Mouse (Mus musculus) erythroid progenitor cell, adult 5-6 weeks (primary cell): ENCODE data around the gene Rhog. TPM values are rescaled to one million over a fixed set of nuclear protein-coding genes. Genes with fewer than 3 reads are reported as not detected.

Experiments
- ATAC-seq: replicated peaks from 2 replicates; pipeline ENCODE4 v1.8.0; 2016; ENCODE audit warnings: moderate number of reproducible peaks, mild to moderate bottlenecking, moderate TSS enrichment, inconsistent platforms; ENCODE audit not compliant: poor library complexity, low FRiP score, severe bottlenecking
- total RNA-seq, 2 experiments: library from RNA; stranded (forward) in 1 of 2; stranded (reverse) in 1 of 2; fragments of 150-400 nt in 1 of 2; fragments of 186-747, 209-891 nt in 1 of 2; gene quantifications; 2 replicates each; pipeline versions ENCODE4 v1.2.3 to v1.2.4; 2015 to 2017; ENCODE audit warnings: low replicate concordance in 2 of 2

Gene Rhog
- total RNA-seq, 2 experiments from 2014 or later = 35.6 to 176 TPM

DNA sequence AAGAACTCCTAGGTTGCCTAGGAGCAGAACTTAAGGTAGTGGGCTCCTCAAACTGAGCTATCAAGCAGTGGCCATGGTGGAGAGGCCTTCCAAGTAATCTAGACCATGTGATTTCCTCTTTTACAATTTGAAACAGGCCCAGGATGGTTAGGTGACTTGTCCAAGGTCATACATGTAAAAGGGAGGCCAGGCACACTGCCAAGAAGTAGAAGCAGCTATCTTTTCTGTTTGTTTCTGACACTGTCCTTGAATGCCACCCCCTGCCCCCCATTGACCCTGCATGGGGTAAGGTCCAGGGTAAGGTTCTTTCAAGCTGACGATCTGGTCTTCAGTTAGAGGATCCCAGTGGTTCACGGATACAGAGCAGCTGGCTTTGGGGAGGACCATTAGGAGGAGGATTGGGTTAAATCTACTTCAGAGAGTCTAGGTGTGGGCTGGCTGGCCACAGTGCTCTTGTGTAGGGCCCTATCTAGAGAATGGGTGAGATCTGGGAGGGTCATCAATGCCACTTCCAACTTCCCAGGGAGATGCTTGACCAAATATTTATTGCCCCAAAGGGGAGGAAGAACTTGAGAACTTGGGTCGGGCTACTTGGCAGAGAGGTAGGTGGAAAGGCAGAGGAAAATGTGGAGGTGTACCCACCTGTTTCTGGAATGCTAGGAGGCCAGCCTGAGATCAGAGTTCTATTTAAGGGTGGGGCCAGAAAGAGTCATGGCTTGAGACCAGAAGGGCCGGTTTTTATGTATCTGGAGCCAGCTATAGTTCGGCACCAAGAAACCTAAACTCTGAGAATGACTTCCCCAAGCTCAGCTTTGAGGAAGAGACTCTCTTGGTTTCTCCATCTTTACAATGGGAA, 31.7 kb downstream of the Rhog start:
- no peak for ATAC-seq

DNA sequence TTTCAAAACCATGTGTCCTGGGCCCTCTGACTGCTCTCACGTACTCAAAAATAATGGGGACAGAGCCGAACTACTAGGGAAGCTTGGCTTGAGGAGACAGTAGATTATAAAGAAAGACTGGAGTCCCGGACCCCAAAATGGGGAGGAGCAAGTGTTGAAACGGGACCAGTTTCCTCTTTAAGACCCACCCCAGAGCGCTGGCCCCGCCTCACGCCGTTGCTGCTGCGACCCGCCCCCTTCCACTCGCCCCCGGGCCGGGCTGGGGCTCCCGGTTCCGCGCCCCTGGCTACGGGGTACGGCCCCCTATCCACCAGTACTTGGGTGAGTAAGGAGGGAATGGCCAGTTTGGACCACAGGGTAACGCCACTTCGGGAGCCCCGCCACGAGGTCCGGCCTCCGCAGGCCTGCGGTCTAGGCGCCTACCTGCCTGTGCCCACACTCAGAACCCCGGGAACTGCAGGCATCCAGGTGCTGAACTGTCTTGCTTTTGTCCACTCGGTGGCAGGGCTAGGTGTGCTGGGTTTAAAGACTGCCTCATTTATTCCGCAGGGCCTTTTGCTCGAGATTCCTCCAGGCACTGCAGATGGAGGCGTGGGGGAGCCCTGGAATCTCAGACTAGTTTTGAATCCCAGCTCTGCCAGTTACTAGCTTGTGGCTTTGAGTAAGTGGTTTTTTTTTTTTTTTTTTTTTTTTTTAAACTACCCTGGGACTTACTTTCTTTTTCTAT, 32.9 kb downstream of the Rhog start:
- 0 out of 2 replicates have a peak, but pooled peaks have one; percentile 57 for ATAC-seq

DNA sequence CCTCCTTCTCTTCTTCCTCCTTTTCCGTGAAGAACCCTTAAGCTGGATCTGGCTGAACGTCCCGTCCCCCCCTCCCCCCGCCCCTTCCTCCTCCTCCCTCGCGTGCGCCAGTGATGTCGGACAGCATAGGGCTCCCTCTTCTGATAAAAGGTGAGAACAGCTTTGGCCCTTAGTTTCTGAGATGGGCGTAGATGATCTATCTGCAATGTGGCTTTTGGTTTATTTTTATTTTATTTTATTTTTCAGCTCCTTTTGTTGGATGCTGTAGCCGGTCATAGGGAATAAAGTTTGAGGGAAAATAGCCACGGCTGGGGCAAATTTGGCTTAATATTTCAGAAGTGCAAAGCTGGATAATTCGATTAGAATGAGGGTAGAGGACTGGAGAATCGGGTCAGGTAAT, 33.5 kb downstream of the Rhog start:
- peak; percentile 71 for ATAC-seq

DNA sequence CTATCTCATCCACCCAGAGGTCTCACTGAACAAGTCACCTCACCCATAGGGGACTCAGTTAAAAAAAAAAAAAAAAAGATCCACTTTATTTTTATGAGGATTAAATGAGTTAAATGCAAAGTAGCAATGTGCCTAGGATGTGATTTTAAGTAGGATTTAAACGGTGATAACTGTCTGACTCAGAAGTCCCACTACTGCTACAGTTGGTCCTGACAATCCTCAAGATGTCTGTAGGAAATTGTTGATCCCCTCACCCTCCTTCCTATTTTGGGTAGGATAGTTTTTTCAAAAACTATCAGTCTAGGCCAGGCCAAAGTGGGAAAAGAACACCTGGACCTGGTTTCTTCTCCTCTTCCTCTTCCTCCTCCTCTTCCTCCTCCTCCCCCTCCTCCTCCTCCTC, 34.0 kb downstream of the Rhog start:
- ATAC-seq = no peak

DNA sequence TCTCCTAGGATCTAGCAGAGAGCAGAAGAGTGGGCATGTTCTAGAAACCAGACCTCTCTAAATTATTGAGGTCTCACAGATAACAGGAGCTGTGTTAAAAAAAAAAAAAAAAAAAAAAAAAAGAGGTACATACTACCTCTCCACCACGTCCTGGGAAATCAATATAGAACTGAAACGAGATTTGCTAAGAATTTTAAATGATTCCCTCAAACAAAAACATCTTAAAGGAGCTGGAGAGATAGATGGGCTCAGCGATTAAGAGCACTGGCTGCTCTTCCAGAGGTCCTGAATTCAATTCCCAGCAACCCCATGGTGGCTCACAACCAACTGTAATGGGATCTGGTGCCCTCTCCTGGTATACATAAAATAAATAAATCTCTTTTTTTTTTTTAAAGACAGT, 44.8 kb downstream of the Rhog start:
- ATAC-seq = no peak

DNA sequence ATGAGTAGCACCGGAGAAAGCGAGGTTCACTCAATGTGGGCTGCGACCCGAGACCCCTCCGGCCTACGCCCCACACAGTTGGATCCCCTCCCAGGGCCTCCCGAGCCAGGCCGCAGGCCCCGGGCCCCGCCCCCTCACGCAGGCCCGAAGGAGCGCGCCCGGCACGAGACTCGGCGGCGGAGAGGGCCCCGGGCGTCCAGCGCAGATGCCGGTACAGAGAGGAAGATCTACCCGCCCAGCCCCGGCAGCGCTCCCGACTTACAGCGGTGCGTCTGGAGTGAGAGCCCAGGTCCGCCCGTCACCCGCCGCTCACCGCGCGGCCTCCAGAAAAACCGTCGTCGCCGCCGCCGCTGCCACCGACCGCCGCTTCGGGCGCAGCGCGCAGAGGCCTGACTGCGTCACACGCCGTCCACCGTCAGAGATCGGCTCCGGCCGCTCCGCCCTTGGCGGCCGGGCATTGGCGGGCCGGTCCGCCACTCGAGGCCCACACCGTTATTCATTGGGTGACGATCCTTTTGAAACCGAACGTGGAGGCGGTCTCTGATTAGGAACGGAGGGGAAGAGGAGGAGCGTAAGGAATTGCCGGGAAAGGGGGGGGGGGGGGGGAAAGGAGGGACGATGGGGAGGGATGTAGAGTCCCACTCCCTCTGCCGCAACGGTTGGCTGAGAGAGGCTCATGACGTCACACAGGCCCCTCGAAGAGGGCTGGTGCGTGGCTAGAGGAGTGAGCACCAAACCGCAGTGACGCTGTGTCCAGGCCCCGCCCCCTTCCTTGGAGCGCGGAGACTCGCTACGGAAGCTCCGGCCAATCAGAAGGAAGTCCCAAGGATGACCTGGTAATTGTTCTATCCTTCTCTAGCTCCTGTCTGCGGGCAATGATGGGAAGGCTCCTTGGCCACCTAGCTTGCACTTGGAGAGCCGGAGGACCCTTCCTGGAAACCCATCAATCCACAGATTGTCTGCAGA, 45.8 kb downstream of the Rhog start, which contains the start of the genes Nup98 and Pgap2:
Gene Nup98, minus strand, starts transcription at position 421 of the 966 bp plus-strand sequence.
Gene Pgap2, plus strand, starts transcription at position 453 of the 966 bp plus-strand sequence.
- ATAC-seq = peak; percentile 93

DNA sequence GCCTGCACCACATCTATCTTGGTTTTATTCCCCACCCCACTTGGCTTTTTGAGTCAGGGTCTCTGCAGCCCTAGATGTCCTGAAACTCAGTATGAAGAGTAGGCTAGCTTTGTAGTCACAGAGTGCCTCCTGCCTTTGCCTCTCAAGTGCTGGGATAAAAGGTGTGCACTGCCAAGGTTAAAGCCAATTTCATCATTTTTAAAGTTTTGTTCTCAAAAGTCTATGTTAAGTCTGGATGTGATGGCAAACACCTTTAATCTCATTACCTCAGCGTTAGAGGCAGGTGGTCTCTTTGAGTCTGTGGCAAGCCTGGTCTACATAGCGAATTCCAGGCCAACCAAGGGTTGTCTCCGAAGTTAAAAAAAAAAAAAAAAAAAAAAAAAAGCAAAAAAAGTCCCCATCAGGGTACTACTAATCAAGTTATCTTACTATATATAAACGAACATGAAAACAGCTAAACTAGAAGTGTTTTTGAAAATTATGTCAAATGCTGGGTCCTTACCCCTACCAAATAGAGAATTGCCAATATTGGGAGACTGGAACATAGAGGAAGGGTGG, 47.0 kb downstream of the Rhog start:
- no peak for ATAC-seq

DNA sequence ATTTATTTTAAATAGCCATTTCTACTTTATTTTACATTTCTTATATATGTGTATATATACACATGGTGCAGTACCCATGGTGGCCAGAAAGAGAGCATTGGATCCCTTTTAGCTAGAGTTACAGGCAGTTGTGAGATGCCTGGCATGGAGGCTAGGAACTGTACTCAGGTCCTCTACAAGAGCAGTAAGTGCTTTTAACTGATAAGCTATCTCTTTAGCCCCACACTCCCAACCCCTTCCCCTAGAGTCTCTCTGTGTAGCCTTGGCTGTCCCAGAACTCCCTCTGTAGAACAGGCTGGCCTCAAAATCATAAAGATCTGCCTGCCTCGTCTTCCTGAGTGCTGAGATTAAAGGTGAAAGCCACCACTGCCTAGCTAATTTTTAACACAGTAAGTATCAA, 50.2 kb downstream of the Rhog start:
- ATAC-seq = no peak

DNA sequence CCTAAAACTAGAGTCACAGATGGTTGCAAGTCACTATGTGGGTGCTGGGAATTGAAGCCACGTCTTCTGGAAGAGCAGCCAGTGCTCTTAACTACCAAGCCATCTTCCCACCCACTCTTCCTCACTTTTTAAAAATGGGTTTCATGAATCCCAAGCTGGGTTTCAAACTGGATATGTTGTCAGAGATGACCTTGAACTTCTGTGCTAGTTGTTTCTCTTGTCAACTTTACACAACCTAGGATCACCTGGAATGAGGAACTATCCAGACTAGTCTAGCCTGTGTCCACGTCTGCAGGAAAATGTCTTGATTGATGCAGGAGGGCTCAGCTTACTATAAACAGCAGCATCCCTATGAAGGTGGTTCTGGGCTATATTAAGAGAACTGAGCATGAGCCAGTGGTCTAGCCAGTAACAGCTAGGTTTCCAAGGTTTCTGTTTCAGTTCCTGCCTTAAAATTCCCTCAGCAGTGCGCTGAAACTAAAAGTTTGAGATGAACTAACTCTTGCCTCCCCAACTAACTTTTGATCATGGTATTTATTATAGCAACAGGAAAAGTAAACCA, 51.5 kb downstream of the Rhog start:
- no peak for ATAC-seq

DNA sequence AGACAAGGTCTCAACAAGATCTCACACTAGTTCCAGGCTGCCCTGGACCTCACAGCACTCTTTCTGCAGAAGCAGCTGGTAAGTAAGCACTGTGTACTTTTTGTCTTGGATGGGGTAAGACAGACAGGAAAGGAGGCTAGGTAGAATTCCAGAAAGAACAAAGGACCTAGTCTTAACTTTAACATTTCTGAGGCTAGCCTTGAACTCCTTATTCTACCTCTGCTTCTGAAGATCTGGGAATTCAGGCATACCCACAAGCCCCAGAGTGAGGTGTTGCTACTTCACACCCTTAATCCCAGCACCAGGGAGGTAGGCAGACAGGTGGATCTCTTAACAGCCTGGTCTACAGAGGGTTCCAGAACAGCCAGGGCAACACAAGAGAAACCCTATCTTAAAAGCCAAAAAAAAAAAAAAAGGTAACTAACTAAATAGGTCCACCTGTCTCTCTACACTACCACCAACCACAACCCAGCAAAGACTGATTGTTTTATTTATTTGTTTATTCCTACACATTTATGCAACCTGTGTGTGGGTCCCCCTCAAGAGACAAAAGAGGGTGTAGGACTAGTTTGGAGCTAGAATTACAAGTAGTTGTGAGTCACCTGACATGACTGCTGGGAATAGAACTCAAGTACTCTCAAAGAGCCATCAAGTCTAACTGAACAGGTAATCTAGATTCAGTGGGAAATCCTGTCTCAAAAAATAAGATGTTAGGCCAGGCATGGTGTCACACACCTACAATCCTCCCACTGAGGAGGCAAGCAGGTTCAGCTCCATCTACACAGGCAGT, 54.7 kb downstream of the Rhog start:
- ATAC-seq = no peak

DNA sequence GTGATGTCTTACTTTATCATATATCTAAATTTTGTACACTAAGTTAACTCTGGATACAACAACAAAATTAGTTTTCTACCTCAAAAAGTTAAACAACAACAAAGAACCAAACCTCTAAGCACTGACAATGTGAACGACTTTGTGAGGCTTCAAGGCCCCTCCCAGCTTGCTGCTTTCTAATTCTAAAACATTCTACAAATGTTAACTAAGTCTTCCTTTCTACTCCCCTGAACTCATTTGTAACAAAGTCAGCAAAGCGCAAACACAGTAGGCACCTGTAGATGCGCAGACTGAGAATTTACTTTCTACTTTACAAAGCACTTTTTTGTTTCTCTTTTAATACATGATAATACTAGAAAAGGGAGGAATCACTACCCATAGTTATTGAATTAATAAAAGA, 55.3 kb downstream of the Rhog start:
- no peak for ATAC-seq

DNA sequence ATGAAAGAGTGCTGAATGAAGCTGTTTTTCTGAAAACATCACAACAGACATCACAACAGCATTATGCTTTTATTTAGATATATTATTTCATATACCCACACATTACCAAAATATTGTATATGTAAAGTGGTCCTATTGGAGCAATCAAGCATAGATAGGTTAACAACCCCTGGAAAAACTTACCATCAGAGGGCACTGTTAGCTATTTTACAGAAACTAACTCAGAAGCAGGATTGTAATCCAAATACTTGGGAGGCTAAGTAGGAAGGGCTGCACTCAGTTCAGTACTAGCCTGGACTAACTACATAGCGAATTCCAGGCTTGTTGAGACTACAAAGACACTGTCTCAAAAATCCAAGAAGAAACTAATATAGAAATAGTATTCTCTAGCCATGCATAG, 63.5 kb downstream of the Rhog start:
- no peak for ATAC-seq

Other genes with a start within 250 kb of the Rhog start
- 10.1 and 23.5 TPM in 2 replicates for gene Il18bp, start 237.4 kb downstream of the Rhog start, total RNA-seq (2015; ENCODE audit: low replicate concordance)
- 3.7 and 10.2 TPM in 2 replicates for gene Il18bp, start 237.4 kb downstream of the Rhog start, total RNA-seq (2017; ENCODE audit: low replicate concordance)
- 5.0 and 16.2 TPM in 2 replicates for gene Rnf121, start 190.6 kb downstream of the Rhog start, total RNA-seq (2015; ENCODE audit: low replicate concordance)
- 7.5 and 14.1 TPM in 2 replicates for gene Rnf121, start 190.6 kb downstream of the Rhog start, total RNA-seq (2017; ENCODE audit: low replicate concordance)
- 22.7 and 23.1 TPM in 2 replicates for gene Xndc1, start 190.5 kb downstream of the Rhog start, total RNA-seq (2015; ENCODE audit: low replicate concordance)
- gene Xndc1, start 190.5 kb downstream of the Rhog start, total RNA-seq (2017; ENCODE audit: low replicate concordance) = 10.2 and 22.6 TPM in 2 replicates
- 1.3 TPM in 1 of 2 replicates, not detected in the other for gene Xntrpc, start 190.3 kb downstream of the Rhog start, total RNA-seq (2015; ENCODE audit: low replicate concordance)
- 0.61 and 1.0 TPM in 2 replicates for gene Xntrpc, start 190.3 kb downstream of the Rhog start, total RNA-seq (2017; ENCODE audit: low replicate concordance)
- 2.5 TPM in 1 of 2 replicates, not detected in the other for gene Trpc2, start 172.9 kb downstream of the Rhog start, total RNA-seq (2015; ENCODE audit: low replicate concordance)
- 0.83 TPM in 1 of 2 replicates, not detected in the other for gene Trpc2, start 172.9 kb downstream of the Rhog start, total RNA-seq (2017; ENCODE audit: low replicate concordance)
- not detected in 2 replicates for gene Art1, start 154.3 kb downstream of the Rhog start, total RNA-seq (2015; ENCODE audit: low replicate concordance)
- gene Art1, start 154.3 kb downstream of the Rhog start, total RNA-seq (2017; ENCODE audit: low replicate concordance) = not detected in 2 replicates
- not detected in 2 replicates for gene Art5, start 146.6 kb downstream of the Rhog start, total RNA-seq (2015; ENCODE audit: low replicate concordance)
- not detected in 2 replicates for gene Art5, start 146.6 kb downstream of the Rhog start, total RNA-seq (2017; ENCODE audit: low replicate concordance)
- gene Chrna10, start 139.2 kb downstream of the Rhog start, total RNA-seq (2015; ENCODE audit: low replicate concordance) = not detected in 2 replicates
- gene Chrna10, start 139.2 kb downstream of the Rhog start, total RNA-seq (2017; ENCODE audit: low replicate concordance) = not detected in 2 replicates
- gene Nup98, start 45.9 kb downstream of the Rhog start, total RNA-seq (2015; ENCODE audit: low replicate concordance) = 63.8 and 64.6 TPM in 2 replicates
- gene Nup98, start 45.9 kb downstream of the Rhog start, total RNA-seq (2017; ENCODE audit: low replicate concordance) = 53.6 and 64.2 TPM in 2 replicates
- gene Pgap2, start 45.8 kb downstream of the Rhog start, total RNA-seq (2015; ENCODE audit: low replicate concordance) = 15.1 and 31.4 TPM in 2 replicates
- 6.5 and 16.3 TPM in 2 replicates for gene Pgap2, start 45.8 kb downstream of the Rhog start, total RNA-seq (2017; ENCODE audit: low replicate concordance)
- gene Stim1, start 11.8 kb upstream of the Rhog start, total RNA-seq (2015; ENCODE audit: low replicate concordance) = 28.9 and 31.7 TPM in 2 replicates
- 45.2 and 72.3 TPM in 2 replicates for gene Stim1, start 11.8 kb upstream of the Rhog start, total RNA-seq (2017; ENCODE audit: low replicate concordance)
- gene Rrm1, start 185.6 kb upstream of the Rhog start, total RNA-seq (2015; ENCODE audit: low replicate concordance) = 304 and 358 TPM in 2 replicates
- 865 and 917 TPM in 2 replicates for gene Rrm1, start 185.6 kb upstream of the Rhog start, total RNA-seq (2017; ENCODE audit: low replicate concordance)
- gene Olfr543, start 225.6 kb upstream of the Rhog start, total RNA-seq (2015; ENCODE audit: low replicate concordance) = not detected in 2 replicates
- gene Olfr543, start 225.6 kb upstream of the Rhog start, total RNA-seq (2017; ENCODE audit: low replicate concordance) = 0.53 TPM in 1 of 2 replicates, not detected in the other
- not detected in 2 replicates for gene Olfr544, start 232.3 kb upstream of the Rhog start, total RNA-seq (2015; ENCODE audit: low replicate concordance)
- gene Olfr544, start 232.3 kb upstream of the Rhog start, total RNA-seq (2017; ENCODE audit: low replicate concordance) = 0.13 TPM in 1 of 2 replicates, not detected in the other
- gene Olfr545, start 243.5 kb upstream of the Rhog start, total RNA-seq (2015; ENCODE audit: low replicate concordance) = not detected in 2 replicates
- not detected in 2 replicates for gene Olfr545, start 243.5 kb upstream of the Rhog start, total RNA-seq (2017; ENCODE audit: low replicate concordance)